Mouse (Mus musculus) liver, adult (tissue): ENCODE measurements around the gene Pole4.

ENCODE experiments used
- GATA4 ChIP-seq: IDR thresholded peaks from 2 replicates; pipeline ENCODE4 v1.6.1; 2014; ENCODE audit warnings: mild to moderate bottlenecking, low read length; ENCODE audit not compliant: insufficient replicate concordance

Pole4 gene

DNA sequence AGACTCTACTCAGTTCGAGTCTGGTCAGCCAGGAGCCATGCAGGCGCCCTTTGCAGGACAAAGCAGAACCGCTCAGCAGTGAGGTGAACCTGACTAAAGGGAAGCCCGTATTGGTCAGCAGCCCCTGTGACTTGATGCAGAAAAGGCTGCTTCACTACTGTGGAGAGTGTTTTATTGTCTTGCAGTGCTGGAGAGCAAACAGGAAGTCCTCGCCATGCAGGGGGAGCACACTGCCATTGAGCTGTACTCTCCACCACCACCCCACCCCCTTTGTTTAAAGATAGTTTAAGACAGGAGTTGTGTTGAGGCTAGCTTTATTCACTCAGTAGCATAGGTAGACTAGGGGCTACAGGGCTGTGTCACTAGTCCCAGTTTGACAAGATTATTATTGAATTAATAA lies at the start of gene Pole4:
Gene Pole4, minus strand, starts transcription at position 145 of the 400 bp plus-strand sequence.
- no peak for TF ChIP-seq GATA4

DNA sequence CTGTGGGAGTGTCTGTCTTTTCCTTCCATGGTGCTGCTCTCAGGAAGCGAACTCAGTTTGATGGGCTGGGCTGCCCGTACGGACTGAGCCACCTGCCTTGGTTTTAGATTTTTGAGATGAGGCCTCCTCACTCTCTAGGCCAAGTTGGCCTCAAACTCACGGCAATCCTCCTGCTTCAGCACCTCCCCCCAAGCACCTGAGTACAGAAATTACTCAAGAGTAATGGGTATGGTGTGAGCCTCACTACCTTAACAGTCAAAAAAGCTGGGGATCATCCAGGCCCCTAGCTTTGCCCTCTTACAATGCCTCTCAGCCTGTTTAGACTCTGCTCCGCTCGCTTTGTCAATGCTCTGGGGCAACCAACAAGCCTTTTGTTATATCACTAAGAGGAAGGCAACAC lies 49.6 kb upstream of the Pole4 start:
- no peak for TF ChIP-seq GATA4

DNA sequence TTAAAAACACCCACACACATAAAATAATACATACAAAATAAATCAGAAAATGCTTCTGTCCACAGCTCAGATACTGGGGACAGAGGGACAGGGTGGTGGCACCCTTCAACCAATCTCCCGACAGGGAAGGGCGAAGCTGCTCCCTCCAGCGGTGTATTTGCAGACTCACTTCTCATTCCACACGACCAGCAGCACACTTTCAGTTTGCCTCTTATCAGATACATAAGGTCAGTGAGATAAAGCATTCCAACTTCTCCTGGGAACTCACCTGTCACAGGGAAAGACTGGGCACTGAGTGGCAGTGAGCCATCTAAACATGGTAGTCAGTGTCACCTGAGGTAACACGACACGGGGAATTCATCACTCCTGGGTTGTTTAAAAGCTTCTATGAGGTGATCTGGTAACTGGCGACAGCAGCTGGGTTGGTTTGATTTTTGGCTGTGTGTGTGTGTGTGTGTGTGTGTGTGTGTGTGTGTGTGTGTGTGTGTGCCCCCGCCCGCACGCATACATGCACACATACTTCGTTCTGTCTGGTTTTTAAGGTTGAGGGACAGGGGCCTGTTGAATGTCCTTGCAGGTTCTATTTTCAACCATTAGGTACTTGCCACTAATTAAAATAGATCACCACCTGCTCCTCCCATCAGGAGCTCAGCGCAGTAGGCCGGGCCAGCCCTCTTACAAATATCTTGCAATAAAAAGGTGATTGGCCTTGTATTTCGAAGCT lies 48.6 kb upstream of the Pole4 start:
- TF ChIP-seq GATA4, result no peak

DNA sequence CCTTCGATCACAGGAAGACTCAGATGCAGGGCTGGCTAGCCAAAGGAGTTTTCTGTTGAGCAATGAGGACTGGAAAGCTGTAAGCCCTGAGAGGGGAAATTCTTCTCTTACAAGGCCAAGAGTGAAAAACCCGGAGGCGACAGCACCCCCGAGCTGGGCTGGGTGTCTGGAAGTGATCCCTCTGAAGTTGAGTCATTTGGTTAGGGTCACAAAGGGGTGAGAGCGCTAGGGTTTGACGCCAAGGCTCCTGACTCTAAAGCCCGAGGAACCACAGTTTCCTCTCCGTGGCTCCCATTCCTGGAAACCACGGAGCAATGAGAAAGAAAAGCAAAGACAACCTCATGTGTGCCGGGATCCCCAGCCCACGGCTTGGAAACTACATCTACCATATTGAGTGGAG lies 47.9 kb upstream of the Pole4 start:
- no peak for TF ChIP-seq GATA4

DNA sequence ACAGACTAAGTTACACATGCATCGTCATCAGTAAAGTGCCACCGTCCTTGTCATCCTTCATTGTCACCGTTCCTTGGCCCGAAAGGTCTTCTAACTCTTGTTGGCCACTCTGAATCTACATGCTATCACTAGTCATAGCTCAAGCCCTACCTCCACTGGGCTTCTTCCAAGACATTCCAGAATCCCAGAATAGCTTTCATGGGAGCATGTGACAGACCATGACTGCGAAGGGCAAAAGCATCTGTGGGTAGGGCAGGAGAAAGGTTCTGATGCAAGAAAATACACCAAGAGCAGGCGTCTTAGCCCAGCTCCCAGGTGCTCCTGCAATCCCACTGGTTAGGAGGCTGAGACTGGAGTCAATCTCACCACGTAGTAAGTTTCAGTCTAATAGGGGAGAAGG lies 46.6 kb upstream of the Pole4 start:
- no peak for TF ChIP-seq GATA4

DNA sequence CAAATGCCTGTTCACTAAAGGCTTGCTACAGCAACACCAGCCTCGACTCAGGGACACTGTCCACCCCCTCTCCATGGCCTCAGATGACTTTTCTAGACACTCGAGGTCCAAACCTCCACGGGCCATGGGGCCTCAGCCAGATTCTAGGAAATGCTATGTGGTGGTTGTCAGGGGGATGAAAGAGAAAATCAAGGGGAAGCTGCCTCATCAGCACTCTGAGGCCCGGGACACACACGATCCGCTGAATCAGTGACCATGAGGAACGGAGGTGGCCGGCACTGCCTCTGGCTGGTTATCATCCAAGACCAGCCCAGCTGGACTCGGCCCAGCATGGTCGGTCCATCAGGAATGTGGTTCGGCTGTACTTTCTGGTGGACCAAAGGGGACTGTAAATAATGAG lies 45.9 kb upstream of the Pole4 start:
- TF ChIP-seq GATA4, result no peak

DNA sequence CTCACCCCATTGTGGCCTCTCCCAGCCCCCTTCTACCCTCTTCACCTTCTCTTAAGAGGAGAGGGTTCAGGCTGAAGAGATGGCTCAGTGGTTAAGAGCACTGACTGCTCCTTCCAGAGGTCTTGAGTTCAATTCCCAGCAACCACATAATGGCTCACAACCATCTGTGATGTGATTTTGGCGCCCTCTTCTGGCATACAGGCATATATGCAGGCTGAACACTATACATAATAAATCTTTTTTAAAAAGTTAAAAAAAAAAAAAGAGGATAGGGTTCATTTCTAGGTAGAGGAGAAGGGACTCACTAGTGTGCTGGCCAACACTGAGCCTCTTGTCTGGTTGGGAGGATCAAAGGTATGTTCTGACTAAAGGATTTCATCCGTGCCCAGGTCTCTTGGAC lies 44.9 kb upstream of the Pole4 start:
- TF ChIP-seq GATA4, result no peak

DNA sequence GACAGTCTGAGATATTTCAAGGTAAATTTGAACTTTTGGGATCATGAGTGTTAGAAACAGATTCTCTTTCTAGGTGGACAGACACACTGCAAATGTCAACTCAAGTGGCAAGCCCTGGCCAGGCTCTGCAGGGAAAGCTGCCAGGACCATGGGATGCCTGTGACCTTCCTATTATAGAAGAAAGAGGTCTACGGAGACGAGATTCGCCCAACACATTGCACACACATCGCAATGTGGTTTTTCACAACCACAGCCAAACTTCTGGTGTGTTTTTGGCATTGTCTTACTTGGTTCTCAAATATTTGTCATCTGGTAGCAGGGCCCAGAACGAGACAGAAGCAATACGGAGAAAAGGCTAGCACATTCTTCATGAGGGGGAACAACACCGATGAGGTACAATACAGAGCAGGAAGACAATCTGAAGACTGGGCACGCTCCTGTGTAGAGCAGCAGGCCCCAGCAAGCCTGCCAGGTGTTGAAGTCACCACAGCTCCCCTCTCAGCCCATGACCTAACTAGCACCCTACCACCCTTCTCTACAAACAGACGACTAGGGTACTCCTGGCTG lies 43.0 kb upstream of the Pole4 start:
- no peak for TF ChIP-seq GATA4

DNA sequence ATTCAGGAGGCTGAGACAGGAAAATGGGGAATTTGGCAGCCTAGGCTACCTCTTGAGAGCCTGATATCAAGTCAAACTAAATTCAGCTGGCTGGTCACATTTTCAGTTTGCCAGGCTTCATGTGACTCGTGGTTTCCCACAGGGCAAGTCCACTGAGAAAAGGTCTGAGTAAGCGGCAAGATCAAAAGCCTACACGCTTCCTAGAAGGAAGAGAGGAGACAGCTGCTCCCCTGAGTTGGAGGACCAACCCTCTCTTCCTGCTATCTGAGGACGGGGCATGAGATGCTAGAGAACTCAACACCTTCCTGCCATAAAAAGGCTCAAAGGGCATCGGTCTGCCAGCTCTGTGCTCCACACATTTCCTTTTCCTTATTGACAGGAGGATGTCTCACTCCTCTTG lies 41.9 kb upstream of the Pole4 start:
- no peak for TF ChIP-seq GATA4

DNA sequence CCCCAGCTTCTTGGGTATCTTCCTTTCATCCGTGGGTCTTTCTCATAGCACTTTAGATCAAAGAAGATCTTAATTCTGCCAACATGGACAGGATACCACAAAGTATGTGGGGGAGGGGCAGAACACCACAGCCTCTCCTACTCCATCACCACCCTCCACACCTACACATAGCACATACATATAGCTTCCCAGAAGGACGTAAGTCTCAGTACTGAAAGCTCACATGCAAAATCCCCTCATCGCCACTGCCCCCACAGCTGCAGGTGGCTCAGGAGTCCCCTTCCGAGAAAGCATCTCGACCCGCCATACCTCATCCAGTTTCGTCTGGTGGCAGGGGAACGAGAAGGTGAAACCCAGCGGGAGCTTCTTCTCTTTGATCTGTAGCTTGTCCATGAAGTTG lies 39.4 kb upstream of the Pole4 start:
- TF ChIP-seq GATA4, result no peak

DNA sequence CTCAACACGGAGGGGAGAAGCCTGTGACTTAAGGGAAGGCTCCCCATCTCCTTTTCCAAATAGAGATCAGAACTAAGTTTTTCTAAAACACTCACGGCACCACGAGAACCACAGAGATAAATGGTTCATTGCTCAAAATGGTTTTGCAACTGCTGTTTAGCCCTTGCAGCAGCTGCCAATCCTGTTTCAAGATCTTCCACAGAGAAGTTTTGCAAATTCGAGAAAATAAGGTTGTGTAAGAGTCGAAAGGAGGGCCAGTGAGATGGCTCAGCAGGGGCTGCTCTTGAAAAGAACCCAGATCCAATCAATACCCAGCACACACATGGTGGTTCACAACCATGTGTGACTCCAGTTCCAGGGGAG lies 36.3 kb upstream of the Pole4 start:
- TF ChIP-seq GATA4, result no peak

DNA sequence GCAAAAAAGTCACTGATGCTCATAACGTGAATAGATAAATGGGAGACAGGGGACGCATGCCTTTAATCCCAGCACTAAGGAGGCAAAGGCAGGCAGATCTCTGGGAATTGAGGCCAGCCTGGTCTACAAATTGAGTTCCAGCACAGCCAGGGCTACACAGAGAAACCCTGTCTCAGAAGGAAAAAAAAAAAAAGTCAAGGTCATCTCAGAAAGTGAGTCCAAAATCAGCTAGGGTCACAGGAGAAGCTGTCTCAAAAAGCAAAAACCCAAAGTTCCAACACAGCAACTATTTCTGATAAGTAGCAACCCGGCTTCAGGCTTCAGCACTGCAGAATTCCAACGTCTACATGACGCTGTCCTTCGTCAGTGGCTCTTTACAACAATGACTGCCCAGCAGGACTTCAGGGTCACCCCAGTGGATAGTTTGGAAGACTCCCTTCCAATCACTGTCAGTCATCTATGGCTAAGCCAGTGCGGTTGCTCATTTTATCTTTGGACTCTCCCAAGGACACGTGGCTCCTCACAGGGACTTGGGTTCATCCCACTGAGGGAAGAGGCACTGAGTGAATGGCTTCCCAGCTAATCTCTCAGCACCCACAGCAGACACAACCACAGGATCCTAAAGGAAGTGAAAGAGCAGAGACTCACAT lies 35.8 kb upstream of the Pole4 start:
- no peak for TF ChIP-seq GATA4

DNA sequence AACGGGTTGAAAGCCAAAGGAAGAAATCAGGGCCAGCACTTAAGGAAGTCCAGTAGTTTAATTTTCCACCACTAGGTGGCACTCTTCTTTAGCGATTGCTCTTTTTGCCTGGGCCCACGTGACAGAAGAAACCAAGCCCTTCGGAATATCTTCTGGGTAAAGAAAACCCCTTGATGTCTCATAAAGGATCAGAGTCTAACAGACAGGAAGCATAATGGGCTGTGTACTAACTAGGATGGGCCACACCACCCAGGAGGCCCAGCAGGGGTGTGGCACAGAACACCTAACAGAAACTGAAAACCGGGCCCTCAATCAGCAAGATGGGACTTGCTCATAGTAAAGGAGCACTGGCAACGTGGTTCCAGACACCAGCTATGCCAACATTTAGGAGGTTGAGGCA lies 35.1 kb upstream of the Pole4 start:
- TF ChIP-seq GATA4, result no peak

DNA sequence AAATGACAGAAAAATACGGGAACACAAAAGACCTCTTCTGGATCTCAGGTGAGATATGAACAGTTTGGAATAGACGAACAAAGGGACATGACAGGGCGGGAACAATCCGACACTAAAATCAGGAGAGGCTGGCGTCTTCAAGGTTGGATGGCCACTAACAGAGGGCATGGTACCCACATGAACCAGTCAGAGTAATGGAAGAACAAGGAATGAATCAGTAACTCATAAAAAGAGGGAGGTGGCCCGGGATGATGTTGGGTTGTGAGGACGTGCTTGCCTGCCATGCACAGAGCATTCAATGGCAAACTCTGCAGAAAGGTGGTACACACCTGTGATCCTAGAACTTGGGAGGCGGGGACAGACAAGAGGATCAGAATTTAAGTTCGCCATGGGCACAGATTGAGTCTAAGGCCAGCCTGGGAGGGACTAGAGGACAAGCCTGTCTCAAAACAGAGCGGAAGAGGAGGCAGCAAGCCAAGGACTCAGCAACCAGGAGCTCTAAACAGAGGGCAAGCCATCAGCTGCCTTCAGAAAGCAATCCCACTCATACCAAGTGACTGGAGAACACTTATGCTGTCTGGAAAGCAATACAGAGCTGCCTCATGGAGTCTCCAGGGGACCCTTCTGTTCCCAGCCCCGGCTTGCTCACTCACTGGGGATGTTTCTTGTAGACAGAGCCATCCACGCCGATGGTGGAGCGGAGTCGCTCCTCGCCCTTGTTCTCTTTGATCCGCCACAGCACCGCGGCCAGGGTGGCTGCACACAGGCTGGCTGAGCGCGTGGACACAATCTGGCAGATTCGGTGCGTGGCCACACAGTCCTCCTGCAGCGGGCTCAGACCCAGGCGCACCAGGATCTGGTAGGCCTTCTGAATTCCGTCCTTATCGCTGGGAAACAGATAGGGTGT lies 32.7 kb upstream of the Pole4 start:
- no peak for TF ChIP-seq GATA4
